Mouse (Mus musculus) MEL-GATA-1-ER (cell line): Measurements from ENCODE around the gene Ankrd52.

ENCODE experiments used
- DNase-seq: peaks from one replicate; pipeline ENCODE4 v3.0.0-alpha.2; 2012; ENCODE audit warnings: low read depth; ENCODE audit errors: extremely low read depth

The Ankrd52 gene

DNA sequence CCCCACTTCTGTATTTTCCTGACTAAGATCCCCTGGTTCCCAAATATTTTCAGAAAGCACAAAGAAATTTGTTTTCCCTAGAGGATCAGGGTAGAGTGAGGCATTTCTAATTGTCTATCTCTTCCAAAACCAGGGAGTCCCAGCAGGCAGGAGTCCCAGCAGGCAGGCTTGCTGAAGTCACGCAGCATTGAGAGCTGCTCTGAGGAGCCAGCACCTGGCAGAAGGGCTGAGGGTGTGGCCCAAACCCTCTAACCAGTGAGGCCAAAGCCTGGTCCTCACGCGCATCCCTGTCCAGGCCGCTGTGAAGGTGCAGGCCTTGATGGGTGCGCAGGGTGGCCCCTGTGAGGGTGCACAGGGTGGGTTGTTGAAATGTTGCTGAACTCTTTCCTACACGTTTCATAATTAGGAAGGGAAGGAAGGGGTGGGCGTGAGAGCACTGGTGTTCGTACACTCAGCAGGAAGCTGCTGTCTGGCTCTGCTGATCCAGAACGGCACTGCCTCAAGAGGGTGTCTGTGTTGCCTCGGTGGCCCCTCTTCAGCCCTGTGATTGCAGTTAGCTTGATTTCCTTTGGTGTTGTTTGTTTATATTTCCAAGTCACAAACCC, 61.9 kb downstream of the Ankrd52 start:
- DNase-seq = no peak

DNA sequence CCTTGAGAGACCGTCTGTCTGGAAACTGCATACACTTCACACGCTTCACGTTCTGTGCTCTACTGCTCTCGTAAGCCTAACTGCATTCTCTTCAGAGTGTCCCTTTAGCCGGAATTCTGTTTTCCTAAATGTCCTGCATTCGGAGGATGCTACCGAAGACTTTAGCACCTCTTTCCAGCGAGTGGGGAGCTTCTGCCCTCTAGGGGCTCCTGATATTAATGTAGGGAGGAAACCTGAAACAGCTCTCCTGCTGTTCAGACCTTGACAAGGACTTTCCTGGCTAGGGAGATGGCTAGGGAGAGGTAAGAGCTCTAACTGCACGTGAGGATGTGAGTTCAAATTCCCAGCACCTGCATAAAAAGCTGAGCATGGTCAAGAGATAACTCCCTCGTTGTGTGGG, 63.5 kb downstream of the Ankrd52 start:
- DNase-seq = no peak

DNA sequence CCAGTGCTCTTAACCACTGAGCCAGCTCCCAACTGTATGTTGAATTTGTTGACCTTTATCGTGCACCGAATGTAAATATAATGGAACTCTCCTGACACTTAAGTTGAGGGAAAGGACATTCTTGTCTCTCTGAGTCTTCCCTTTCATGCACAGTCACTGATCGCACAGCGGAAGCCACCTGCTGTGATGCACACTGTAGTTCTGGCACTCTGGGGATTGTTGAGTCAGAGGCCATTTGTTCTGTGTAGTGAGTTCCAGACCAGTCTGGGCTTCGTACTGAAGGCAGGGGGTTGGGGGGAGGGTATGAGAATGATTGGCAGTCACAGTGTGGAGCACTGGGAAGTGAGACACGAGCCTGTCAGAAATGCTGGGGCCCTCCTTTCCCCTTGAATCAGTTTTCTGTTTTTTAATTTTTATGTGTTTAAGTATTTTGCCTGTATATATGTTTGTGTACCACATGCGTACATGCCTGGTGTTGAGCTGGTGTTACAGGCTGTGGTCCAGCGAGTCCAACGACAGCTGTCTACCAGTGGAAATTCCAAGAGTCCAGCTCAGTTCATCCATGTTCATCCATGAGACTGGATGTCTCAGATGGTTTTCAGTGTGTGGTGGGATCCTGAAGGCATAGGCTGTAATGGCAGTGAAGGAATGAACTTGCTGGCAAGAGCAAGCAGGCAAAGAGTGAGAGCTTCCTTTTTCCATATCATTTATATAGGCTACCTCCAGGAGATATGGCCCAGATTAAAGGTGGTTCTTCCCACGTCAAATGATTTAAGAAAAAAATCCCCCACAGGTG, 64.6 kb downstream of the Ankrd52 start:
- DNase-seq = no peak

GRCm38 (mm10) chr10:128442718-128443117, 65.8 kb downstream of the Ankrd52 start:
- no peak for DNase-seq

- DNase-seq = no peak
Observed at GRCm38 (mm10) chr10:128444354-128444753, 67.4 kb downstream of the Ankrd52 start.

DNA sequence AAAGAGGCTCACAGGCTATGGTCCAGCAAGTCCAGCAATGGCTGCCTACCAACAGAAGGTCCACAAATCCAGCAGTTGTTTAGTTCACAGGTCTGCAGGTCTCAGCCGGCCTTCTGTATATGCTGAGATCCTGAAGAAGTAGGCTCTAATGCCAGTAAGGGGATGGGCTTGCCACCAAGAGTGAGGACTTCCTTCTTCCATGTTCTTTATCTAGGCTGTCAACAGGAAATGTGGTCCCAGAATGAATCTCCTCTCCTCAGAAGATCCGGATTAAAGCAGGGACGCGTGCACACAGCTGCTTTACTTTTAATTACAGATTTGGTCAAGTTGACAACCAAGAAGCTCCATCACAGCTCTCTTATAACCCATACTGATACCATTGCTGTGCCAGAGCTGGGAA, 68.5 kb downstream of the Ankrd52 start:
- DNase-seq = peak; percentile 41

DNA sequence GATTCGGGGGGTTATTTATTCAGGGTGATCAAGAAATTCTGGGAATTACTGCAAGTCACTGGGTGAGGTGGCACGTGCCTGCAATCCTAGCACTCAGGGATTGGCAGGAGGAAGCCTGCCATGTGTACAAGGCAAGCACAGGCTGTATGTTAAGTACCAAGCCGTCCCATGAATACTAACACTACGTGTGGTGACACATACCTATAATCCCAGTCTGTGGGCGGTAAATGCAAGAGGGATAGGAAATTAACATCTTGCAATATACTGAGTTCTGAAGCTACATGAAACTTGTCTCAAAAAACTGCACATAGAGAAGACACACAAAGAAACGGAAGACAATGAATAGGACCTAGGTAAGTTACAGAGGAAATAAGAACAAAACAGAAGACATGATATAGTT, 74.1 kb downstream of the Ankrd52 start:
- DNase-seq = no peak

GRCm38 (mm10) chr10:128454471-128454870, 77.6 kb downstream of the Ankrd52 start:
- no peak for DNase-seq

- peak; percentile 66 for DNase-seq
Observed at GRCm38 (mm10) chr10:128455280-128455679, 78.4 kb downstream of the Ankrd52 start.

DNA sequence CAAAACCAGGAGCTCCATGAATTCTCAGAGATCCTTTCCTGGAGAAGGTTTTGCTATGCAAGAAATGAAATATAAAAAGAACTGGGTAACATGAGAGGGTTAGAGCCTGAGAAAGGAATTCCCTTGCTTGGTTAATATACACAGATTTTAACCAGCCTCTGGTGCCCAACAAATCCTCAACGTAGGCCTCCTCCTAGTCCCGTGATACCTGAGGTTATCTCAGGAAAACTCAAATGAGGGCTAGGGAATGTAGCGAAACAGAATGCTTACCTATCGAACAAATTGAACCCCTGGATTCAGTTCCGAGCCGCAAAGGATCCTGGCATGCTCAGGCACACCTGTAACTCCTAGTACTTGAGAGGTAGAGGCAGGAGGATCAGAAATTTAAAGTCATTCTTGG, 80.8 kb downstream of the Ankrd52 start:
- DNase-seq = no peak
